Mouse (Mus musculus): ENCODE data around the gene Slc38a1.
"Not testable (repeated sequence)": the region's sequence is repeated elsewhere in the genome, so short reads cannot be mapped to it uniquely, and the experiment has no call there.

Gene Slc38a1

DNA sequence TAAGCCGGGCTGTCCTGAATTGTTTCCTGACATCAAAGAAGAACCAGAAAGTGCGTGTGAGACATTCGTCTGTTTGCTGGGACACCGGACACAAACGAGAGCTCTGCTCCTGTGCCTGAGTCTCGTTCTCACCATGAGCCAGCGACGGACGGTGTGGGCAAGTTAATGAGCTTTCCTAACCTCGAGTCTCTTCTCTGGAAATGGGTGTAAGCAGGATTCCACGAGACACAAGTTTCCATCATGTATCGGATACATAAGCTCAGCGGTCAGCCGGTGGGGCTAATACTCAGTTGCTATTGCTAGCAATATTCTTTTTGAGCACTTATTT lies 15.5 kb upstream of the Slc38a1 start:
- no peak for DNase-seq (ENCODE audit: low spot score in 2 of 2)

GRCm38 (mm10) chr15:96657576-96658274 lies 15.0 kb upstream of the Slc38a1 start:
- no peak for DNase-seq (ENCODE audit: low spot score in 2 of 2)

GRCm38 (mm10) chr15:96655514-96655913 lies 12.8 kb upstream of the Slc38a1 start:
- no peak for DNase-seq (ENCODE audit: low spot score in 2 of 2)

GRCm38 (mm10) chr15:96654714-96655113 lies 12.0 kb upstream of the Slc38a1 start:
- DNase-seq (ENCODE audit: low spot score in 2 of 2) = no peak

DNA sequence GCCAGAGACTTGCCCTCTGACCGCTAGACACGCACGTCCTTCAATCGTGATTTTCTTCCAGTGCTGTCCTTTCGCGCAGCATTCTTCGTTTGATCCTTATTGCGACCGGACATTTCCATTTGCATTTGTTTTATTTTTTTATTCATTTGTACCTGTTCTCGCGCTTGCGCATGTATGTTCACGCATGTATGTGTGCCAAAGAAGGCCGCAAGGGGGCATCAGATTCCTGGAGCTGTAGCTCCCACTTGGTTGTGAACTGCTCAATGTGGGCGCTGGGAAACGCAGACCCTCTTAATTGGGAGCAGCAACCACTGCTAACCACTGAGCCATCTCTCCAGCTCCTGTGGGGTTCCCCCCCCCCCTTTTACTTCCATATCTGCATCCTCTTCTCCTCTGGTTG lies 10.3 kb upstream of the Slc38a1 start:
- no peak for DNase-seq (ENCODE audit: low spot score in 2 of 2)

DNA sequence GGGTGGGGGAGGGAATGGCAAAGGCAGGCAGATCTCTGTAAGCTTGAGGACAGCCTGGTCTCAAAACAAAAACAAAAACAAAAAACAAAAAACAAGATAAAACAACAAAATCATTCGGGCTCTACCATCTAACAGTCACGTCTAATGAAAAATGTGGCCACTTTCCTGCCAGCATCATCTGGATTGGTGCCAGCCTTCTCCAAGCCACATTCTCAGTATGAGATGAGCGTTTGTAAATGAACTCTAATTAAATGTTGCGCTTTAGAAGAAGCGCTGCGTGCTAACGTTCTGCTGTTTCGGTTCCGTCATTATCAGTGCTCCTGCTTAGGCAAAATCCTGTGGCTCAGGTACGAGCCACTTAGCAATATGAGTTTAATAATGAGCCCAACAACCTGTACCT lies 9.8 kb upstream of the Slc38a1 start:
- DNase-seq (ENCODE audit: low spot score in 2 of 2) = no peak

- DNase-seq (ENCODE audit: low spot score in 2 of 2) = no peak
Measured at GRCm38 (mm10) chr15:96647376-96647775, 4.7 kb upstream of the Slc38a1 start.

DNA sequence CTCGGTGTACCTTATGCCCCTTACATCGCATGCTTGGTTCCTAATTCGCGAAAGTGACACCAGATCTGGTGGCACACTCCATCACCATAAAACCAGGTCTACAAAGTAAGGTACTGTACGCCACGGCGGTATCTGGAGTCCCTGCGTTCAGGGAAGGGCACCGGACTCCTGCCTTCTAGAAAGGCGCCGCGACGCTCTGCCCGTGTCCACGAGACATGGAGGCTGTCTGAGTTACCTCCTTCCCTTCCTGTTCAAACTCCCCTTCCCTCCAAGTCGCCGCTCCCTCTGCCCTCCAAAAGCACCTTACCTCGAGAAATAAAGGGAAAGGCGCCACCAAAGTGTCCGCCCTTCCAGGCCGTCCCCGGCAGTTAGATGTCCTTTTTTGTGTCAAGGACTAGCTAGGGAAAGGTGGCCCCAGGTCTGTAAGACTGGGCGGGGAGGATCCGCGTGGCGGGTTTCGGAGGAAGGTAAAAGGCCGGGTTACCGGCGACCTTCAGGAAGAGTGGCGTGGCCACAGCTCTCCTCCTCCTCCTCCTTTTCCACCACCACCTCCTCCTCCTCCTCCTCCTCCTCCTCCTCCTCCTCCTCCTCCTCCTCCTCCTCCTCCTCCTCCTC lies 785 bp downstream of the Slc38a1 start:
- DNase-seq (ENCODE audit: low spot score in 2 of 2) = peak; percentile 9 to 21

DNA sequence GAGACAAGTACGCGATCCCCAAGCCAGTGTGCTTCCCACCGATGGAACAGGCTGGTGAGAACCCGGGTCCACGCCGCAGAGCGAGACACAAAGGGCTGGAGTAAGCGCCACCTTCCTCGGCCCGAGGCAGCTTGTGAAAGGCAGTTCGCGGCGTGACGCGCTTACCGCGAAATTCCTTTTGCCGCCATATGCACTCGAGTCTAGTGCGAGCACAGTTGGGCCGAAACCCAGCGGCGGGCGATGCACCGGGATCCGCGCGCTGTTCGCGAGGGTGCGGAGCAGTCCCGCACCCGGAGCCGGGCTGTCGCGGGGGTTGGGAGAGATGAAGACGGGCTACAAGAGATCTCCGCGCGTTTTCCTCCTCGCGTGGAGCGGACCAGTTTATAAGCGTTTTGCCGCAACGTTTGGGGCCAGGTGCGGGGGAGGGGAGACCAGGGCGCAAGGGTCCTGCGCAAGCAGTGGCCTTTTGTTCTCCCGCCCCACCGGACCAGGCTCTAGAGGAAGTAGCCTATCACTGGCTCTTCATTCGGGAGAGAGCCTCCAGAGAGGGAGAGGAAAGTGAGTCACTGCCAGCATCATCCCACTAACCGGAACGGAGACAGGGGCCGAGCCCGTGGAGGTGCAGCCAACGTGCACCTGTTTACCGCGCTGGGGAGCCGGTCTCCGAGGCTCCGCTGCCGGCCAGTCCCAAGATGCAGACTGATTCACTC lies 1.4 kb downstream of the Slc38a1 start:
- DNase-seq (ENCODE audit: low spot score in 2 of 2) = peak; percentile 41 to 52

DNA sequence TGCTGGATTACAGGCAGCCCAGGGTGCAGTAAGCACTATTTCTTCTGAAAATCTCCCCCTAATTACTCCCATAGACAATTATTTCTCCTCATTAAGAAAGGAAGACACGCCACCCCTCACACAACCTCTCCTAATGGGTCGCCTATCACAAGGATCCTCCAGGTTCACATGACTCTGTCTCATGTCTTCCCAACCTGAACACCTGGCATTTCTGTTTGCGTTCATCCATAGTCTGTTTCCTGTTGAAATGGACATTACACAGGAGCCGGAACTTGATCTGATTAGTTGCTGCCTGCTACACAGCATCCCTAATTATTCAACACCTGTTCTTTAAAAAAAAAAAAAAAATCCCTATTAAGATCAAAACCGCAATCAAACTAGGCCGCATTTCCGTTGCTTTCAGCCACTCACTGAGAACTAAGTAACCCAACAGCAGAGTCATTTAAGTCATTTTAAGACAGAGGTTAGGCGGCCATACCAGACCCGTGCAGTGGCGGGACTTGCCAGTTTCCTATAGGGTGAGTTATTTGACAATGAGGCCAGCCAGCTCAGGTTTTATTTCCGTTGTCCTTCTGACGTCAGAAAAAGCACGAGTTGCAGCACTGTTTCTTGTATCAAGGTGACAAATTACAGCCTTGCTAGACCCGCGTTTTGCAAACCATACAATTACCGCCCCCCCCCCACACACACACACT lies 2.3 kb downstream of the Slc38a1 start:
- peak in 1 of 2 experiments; percentile 11 for DNase-seq (ENCODE audit: low spot score in 2 of 2)

- DNase-seq (ENCODE audit: low spot score in 2 of 2) = no peak
Measured at GRCm38 (mm10) chr15:96639630-96640029, 3.1 kb downstream of the Slc38a1 start.

GRCm38 (mm10) chr15:96638656-96639055 lies 4.1 kb downstream of the Slc38a1 start:
- no peak for DNase-seq (ENCODE audit: low spot score in 2 of 2)

GRCm38 (mm10) chr15:96638173-96638572 lies 4.5 kb downstream of the Slc38a1 start:
- DNase-seq (ENCODE audit: low spot score in 2 of 2) = no peak

DNA sequence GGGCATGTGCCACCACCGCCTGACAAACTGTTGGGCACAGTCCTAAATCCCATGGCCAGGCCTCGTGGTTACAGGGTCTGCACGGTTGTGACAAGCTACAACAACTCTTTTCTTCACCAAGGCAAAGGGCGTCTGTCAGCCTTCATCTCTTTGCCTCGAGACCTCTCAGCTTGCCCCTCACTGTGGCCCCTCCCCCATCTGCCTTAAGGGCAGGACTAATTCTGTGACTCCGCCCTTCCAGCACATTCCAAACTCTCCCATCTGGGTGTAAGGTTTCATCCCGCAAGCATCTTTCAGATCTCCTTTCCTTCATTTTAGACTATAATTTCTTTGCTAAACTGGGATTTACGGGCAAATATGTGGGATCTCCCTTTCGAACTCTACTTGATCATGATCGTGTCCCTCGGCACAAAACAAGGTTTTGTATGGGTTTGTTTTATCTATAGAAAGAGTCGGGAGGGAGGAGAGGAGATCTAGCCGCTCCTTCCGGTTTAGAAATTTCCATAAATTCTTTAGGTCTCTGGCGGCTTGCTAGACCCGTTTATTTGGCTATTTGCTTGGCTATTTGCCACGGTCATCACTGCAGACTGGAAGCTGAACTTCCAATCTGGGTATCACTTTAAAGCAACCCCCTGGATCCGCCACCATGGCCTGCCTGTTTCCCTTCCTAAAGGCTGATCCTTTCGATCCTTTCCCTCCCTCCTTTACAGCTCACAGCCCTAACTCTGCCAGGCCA lies 7.9 kb downstream of the Slc38a1 start:
- no peak for DNase-seq (ENCODE audit: low spot score in 2 of 2)

DNA sequence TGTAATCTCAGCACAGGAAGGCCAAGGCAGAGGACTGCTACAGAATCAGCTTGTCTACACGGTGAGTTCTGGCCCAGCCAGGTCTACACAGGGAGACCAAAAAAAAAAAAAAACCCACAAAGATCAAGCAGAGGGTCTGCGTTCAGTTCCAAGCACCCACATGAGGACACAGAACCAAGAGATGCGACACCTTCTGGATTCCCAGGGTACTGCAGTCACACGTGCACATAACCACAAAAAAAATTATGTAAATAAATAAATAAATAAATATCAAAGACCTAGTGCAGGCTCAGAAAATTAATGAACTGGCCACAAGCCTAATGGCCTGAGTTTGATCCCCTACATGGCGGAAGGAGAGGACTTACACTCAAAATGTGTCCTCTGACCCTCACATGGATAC lies 10.5 kb downstream of the Slc38a1 start:
- DNase-seq (ENCODE audit: low spot score in 2 of 2) = no peak

DNA sequence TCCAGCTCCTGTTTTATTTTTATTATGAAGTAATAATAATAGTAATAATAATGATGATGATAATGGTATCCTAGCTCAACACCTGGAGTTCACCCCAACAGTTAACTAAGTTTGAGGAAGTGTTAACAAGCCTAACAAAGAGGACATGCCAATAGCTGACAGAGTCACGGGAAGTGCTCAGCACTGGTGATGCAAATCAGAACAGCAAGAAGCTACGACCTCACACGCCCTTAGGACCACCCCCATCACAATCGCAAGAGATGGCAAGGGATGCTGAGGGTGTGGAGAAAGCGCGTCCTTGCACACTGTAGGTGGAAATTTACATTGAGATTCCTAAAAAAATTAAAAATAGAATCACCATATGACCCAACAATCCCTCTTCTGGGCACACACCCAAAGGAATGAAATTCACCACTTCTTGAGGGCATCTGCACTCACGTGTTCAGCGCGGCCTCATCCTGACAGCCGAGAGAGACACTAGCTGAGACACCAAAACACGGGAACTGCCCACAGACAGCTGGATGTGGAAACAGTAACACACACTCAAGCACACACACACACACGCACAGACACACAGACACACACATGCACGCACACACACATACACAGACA lies 11.5 kb downstream of the Slc38a1 start:
- no peak for DNase-seq (ENCODE audit: low spot score in 2 of 2)

DNA sequence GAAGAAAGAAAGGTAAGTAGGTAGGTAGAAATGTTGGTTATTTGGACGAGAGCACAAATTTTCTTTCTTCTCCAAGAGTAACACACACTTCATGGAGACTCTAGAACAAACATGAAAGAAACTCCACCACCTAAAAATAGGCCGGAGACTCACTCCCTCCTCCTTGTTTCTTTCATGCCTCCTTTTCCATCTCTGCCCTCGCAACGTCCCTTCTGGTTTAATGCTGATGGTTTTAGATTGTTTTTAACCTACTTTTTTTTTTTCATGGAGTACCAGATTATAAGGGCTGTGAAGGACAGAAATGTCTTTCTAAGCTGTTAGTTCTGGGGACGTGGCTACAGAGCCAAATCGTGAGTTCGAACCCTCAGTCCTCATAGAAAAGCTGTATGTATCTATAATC lies 14.5 kb downstream of the Slc38a1 start:
- no peak for DNase-seq (ENCODE audit: low spot score in 2 of 2)

DNA sequence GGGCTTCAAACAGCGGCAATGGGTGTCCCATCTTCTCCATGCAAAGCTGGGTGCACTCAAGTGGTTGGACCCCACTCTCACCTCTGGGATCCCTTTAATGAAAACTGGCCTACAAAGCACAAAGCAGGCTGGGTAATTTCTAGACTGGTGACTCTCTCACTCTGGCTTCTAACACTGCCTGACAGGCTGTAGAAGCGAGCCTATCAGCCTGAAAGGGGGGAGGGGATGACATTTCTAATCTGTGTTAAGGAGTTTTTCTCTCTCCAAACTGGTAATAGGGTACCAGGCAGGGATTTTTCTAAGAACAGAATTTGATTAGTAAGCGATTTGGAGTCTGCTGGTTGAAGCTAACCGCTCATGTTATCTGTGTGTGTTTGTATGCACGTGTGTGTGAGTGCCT lies 15.8 kb downstream of the Slc38a1 start:
- DNase-seq (ENCODE audit: low spot score in 2 of 2) = no peak

- not testable (repeated sequence) for DNase-seq (ENCODE audit: low spot score in 2 of 2)
Measured at GRCm38 (mm10) chr15:96625012-96625411, 17.7 kb downstream of the Slc38a1 start.

GRCm38 (mm10) chr15:96622376-96622775 lies 20.3 kb downstream of the Slc38a1 start:
- DNase-seq (ENCODE audit: low spot score in 2 of 2) = no peak

DNA sequence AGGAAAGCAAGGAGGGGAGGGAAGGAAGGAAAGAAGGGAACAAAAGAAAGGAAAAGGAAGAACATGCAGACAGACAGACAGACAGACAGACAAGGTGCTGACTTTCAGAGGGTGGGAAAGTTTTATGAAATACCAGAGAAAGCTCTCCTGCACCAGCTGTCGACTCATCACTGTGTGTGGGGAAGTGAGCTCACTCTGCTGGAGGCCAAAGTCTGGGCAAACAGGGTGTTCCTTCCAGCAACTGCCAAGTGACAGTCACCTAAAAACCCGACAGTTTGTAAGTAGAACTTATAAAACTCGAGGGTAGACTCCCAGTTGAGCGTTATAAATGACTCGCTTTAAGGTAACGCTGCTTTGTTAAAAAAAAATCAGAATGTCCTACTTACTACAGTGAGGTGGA lies 21.0 kb downstream of the Slc38a1 start:
- no peak for DNase-seq (ENCODE audit: low spot score in 2 of 2)

Measured in frontal cortex, postnatal 25 days (tissue).